Mouse (Mus musculus) megakaryocyte-erythroid progenitor cell, adult 5-6 weeks (primary cell): ENCODE results near the gene Cped1. TPM values are rescaled to one million over a fixed set of nuclear protein-coding genes. Genes with fewer than 3 reads are reported as not detected.

Experiments
- ATAC-seq: replicated peaks from 2 replicates; pipeline ENCODE4 v1.8.0; 2016; ENCODE audit warnings: mild to moderate bottlenecking, inconsistent platforms; ENCODE audit not compliant: severe bottlenecking, poor library complexity, low FRiP score, low TSS enrichment
- total RNA-seq, 2 experiments: library from RNA; stranded (forward) in 1 of 2; stranded (reverse) in 1 of 2; fragments of 200-1000, 215-1000 nt in 1 of 2; fragments of >200 nt in 1 of 2; fragmentation: Nextera tagmentation in 1 of 2; gene quantifications; 2 replicates each; pipeline ENCODE4 v1.2.3; 2014 to 2017

The Cped1 gene
- total RNA-seq, 2 experiments from 2014 or later: 0.42 to 3.2 TPM

DNA sequence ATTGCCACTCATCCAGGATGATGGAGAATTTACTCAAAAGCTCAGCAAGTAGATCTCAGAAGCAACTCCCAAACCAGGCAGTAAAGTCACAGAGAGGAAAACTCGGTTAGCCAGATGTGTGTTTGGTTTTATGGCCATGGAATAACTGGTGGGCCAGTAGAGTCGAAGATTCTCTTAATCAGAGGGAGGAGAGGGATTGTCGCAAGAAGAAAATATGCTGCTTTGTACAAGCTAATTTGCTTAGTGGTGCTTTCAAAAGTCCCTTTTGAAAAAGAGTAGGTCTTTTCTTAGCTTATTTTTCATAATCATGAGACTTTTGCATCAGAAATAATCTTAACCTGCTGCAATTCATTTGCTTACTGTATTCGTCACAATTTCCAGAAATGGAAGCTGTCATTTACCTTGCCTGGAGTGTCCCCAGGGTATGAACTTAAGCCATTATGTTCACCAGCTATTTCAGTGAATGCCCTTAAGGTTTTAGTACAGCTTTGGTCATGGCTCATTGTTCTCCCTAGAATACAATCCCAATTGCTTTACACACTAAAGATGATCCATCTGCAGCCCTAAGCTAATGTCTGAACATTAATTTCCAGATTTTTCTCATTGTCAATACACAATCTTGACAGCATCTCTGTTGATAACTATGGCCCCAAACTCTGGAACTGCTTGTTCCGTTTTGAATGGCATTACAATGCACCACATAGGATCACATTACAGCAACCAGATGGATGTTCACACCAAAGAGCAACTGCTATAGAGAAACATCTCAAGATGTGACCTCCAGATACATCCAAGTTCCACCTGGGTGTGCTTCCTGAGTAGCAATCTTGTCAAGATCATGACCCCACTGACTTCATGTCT, 282.3 kb downstream of the Cped1 start:
- no peak for ATAC-seq

DNA sequence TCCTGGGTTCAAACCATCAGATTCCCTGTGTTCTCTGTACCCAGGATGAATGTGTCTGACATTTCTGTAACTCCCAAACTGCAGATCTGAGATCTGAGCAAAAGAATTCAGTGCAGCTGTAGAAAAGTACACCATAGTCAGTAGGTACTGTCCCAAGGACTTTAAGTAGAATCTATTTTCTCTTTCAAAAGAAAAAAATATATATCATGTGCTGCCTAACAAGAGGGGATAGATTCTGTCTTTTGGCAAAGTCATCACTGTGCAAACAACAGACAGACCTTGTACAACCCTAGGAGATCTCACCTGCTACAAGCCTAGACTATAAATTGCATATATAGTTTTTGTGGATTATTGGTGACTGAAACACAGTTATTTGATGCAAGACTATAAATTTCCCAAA, 283.0 kb downstream of the Cped1 start:
- ATAC-seq: no peak

DNA sequence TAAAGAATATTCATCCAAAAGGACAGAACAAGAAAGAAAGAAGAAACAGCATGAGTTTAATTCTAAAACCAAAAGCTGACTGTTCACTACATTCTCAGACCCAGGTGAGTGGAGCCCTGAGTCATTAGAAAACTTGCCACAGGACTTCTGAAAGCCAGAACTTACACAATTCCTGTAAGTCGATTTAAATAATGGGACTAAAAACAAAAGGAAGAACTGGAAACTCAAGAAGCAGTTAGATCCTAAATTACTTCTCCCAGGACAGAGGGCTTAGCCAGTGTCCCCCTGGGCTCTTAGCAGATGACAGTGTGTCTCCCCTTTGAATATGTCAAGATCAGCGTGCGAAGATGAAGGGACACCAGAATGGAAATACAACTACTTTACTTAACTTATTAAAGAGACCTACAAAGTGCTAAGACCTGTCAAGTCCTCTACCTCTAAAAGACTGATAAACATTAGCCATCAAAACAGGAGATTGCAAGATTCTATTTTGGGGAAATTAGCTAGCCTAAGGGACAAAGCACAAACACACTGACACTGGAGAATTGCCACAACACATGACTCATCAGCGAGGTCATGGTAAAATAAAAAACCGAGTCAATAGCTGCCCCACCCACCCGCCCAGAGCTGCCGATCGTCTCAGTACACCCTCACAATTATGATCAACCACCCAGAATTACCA, 284.3 kb downstream of the Cped1 start:
- ATAC-seq: no peak

- no peak for ATAC-seq
Observed at GRCm38 (mm10) chr6:22277941-22278340, 292.2 kb downstream of the Cped1 start.

- 0 out of 2 replicates have a peak, but pooled peaks have one; percentile 26 for ATAC-seq
Observed at GRCm38 (mm10) chr6:22280217-22280861, 294.6 kb downstream of the Cped1 start.

DNA sequence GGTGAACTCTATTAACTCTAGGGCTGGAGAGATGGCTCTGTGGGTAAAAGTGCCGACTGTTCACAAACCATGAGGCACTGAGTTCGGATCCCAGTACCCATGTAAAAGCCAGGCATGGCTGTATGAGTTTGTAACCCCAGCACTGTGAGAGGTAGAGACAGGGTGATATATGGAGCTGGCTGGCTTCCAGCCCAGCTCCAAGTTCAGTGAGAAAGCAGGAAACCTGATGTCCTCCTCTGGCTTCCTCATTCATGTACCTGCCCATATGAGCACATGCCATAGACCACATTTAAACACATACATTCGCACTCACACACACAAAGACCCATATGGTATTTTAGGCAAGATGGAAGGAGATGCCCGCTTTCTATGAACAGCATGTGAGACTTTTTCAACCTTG, 296.7 kb downstream of the Cped1 start:
- ATAC-seq: no peak

- no peak for ATAC-seq
Observed at GRCm38 (mm10) chr6:22288004-22288736, 302.5 kb downstream of the Cped1 start, which contains the start of gene Wnt16. Wnt16 (plus strand) TSS chr6:22288227.

- ATAC-seq: peak; percentile 50; the same call in 1 of the 2 replicates
Observed at GRCm38 (mm10) chr6:22288737-22289460, 303.2 kb downstream of the Cped1 start.

- ATAC-seq: no peak
Observed at GRCm38 (mm10) chr6:22289461-22290021, 303.8 kb downstream of the Cped1 start.

DNA sequence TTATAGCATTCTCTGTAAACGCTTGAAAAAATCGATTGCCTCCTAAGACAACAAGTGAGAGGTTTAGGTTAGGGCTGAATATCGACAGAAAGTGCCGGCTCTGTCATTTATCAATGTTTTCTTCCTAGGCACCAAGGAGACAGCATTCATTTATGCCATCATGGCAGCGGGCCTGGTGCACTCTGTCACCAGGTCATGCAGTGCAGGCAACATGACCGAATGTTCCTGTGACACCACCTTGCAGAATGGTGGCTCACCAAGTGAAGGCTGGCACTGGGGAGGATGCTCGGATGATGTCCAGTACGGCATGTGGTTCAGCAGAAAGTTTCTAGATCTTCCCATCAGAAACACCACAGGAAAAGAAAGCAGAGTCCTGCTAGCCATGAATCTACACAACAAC, 305.1 kb downstream of the Cped1 start:
- no peak for ATAC-seq

GRCm38 (mm10) chr6:22292056-22292455, 306.3 kb downstream of the Cped1 start:
- no peak for ATAC-seq

DNA sequence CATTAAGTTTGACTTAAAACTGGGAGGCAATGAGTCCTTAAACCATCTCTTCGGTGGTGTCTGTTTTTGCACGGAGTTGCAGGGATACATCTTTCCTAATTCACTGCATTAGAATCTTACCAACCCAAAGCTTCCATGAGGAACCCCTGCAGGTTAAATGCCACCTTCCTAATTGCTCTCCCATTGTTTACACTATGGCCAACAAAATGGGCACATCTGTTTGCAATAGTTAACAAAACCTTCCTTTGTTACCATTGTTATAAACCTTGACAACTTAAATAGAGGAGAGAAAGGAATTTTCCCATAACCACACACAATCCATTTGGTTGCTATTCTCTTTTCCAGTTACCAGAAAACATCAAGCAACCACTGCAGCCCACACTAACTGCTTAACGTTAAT, 308.2 kb downstream of the Cped1 start:
- ATAC-seq: no peak

- no peak for ATAC-seq
Observed at GRCm38 (mm10) chr6:22297028-22297427, 311.3 kb downstream of the Cped1 start.

GRCm38 (mm10) chr6:22298059-22298458, 312.3 kb downstream of the Cped1 start:
- ATAC-seq: no peak

Other genes starting within 250 kb of the Cped1 start
- gene Tspan12, start 133.4 kb upstream of the Cped1 start, total RNA-seq (2014; fragmentation: Nextera tagmentation): not detected in 2 replicates
- gene Tspan12, start 133.4 kb upstream of the Cped1 start, total RNA-seq (2017): not detected in 2 replicates
- gene Ing3, start 36.3 kb upstream of the Cped1 start, total RNA-seq (2014; fragmentation: Nextera tagmentation): 13.8 and 17.2 TPM in 2 replicates
- gene Ing3, start 36.3 kb upstream of the Cped1 start, total RNA-seq (2017): 24.2 and 29.4 TPM in 2 replicates